Mouse (Mus musculus) megakaryocyte-erythroid progenitor cell, adult 5-6 weeks (primary cell): ENCODE data around the gene Kat5. TPM values are rescaled to one million over a fixed set of nuclear protein-coding genes. Genes with fewer than 3 reads are reported as not detected.

Experiments used
- ATAC-seq: replicated peaks from 2 replicates; pipeline ENCODE4 v1.8.0; 2016; ENCODE audit warnings: mild to moderate bottlenecking, inconsistent platforms; ENCODE audit not compliant: severe bottlenecking, poor library complexity, low FRiP score, low TSS enrichment
- total RNA-seq, 2 experiments: library from RNA; stranded (forward) in 1 of 2; stranded (reverse) in 1 of 2; fragments of 200-1000, 215-1000 nt in 1 of 2; fragments of >200 nt in 1 of 2; fragmentation: Nextera tagmentation in 1 of 2; gene quantifications; 2 replicates each; pipeline ENCODE4 v1.2.3; 2014 to 2017

Kat5 gene
- total RNA-seq, 2 experiments from 2014 or later, result 55.6 to 86.1 TPM

DNA sequence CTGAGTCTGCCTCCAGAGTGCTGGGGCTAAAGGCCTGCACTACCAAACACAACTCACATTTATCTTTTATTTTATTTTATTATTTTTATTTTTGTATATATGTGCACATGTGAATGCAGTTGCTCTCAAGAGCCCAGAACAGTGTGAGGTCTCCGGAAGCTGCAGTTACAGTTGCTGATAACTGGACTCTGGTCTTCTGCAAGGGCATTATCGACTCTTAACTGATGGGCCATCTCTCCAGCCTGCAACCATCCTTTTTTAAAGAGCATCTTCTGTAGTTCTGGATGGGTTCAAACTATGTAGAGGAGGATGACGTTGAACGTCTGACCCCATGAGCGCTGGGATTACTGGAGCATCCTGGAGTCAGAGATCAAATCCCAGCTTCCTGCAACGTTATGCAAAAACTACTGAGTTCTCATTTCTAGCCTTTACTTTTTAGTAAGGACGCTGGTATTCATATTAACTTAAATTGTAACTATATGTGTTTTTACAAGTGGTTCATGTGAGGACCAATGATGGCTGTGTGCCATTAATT, 26.1 kb upstream of the Kat5 start:
- ATAC-seq, result no peak

DNA sequence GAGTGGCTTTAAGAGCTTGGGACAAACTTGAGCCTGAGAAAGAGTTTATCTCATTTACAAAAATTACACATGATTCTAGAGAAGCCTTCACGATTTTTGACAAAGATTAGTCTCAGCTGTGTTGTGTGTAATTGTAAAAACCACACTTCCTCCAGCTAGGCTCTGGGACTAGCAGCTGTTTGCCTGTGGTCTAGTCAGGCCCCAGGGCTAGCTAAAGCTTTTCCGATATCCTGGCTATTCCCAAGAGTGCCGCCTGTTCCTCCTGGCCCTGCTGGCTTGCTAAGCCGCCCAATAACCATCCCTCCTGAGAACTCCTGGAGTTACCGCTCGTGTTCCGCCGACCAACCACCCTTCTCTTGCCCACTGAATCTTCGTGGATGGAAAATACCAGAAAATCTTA, 22.1 kb upstream of the Kat5 start:
- ATAC-seq, result no peak

DNA sequence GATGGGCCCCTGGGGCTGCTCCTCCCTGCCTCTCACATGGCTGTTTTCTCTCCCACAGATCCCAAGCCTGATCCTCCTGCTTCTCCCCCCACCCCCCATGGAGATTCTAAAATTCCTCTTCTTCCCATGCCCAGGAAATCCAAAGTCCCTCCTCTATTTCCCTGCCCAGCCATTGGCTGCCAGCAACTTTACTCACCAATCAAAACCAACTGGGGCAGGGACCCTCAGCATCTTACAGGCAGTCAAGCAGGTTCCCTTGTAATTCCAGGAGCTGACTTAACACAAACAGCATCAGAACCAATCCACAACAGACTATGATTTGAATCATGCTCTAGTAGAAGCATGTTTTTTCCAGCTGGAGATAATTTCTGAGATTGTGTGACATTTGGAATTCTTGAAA, 19.9 kb upstream of the Kat5 start:
- no peak for ATAC-seq

DNA sequence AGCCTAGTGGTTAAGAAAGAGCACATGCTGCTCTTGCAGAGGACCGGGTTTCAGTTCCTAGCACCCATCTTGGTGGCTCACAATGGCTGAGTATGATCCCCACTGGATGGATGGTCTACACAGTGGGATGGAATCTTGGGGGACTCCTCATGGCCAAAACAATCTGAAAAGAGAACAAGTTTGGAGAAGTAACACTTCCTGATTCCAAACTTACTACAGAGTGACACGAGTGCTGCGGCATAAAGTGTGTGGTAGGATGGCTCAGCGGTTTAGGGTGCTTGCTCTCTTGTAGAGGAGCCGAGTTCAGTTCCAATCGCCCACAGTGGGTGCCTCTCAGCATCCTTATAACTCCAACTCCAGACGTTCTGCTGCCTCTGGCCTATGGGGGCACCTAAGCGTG, 15.3 kb upstream of the Kat5 start:
- no peak for ATAC-seq

DNA sequence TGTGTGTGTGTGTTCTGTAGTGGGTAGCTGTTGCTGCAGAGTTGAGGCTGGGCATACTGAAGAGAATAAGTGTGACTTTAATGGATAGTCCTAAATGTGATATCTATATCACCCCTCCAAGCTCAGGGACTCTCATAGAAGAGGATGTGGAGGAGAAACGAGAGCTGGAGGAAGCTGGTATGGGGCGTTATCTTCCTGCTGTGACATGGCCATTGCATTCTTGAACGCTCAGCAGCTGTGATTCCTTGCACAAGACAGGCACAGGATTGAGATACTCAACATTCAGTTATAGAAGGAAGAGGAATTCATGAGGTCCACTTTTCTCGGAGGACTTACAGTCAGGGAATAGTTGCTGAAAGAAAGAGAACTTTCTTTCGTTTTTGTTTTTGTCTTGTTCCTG, 11.8 kb upstream of the Kat5 start:
- ATAC-seq, result no peak

DNA sequence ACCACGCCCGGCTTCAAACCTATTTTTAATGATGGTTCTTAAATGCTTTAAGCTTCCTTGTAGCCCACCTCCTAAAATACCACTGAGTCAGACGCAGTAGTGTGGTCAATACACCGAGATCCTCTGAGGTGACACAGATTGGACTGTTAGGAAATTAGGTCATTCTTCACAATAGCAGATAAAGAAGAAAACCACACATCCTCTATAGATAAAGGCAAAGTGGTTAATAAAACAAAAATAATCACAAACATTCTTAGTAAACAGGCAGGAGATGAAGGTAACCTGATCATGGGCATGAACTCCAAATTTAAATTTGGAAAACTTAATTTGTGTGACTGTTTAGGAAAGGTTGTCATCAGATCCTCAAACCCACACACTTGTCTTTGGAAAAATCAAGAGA, 10.0 kb upstream of the Kat5 start:
- ATAC-seq, result no peak

DNA sequence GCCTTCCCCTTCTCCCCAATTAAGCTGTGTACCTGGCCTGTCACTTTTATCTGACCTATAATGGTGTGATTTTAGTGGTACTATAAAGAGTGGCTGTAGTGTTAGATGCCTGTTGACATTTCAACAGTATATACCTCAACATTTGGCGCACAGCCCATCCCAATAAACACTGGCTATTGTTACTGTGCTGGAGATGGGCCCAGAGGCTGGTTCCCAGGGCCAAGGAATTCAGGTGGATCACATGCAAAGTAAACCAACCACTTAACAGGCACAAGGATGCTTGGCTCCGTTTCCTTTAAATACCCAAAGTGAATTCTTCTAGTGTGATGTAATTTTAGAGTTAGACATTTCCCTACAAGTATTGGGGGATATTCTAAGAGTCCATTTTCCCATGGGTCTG, 4.9 kb upstream of the Kat5 start:
- no peak for ATAC-seq

DNA sequence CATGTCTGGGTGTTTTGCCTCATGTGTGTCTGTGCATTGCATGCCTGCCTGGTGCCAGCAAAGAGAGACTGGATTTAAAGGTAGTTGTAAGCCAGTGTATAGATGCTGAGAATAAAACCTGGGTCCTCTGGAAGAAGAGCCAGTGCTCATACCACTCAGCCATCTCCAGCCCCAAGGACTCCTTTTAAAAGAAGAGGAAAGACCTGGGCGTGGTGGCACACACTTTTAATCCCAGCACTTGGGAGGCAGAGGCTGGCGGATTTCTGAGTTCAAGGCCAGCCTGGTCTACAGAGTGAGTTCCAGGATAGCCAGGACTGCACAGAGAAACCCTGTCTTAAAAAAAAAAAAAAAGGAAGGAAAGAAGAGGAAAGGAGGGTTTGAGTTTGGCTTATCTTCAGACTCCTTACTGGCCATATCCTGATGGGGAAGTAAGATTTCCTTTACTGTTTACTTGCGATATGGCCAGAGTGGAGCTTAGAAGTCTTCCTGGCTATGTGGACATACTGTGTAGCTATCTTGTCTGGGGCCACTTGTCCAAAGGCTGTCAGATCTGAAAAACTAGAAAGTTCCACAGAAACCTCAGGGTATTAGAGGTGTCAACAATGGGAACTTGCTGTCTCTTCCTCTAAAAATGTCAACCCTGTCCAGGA, 2.9 kb upstream of the Kat5 start:
- ATAC-seq, result no peak

DNA sequence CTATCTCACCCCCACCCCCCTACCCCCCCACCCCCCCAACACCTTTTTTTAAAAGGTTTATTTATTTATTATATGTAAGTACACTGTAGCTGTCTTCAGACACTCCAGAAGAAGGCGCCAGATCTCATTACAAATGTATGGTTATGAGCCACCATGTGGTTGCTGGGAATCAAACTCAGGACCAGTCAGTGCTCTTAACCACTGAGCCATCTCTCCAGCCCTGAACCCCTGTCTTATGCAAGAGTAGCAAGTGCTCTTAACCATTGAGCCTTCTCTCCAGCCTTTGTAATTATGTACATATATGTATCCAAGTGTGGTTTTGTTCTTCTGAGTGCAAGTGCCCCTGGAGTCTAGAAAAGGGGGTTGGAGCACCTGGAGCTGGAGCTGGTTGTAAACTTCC, 1.9 kb upstream of the Kat5 start:
- ATAC-seq, result no peak

DNA sequence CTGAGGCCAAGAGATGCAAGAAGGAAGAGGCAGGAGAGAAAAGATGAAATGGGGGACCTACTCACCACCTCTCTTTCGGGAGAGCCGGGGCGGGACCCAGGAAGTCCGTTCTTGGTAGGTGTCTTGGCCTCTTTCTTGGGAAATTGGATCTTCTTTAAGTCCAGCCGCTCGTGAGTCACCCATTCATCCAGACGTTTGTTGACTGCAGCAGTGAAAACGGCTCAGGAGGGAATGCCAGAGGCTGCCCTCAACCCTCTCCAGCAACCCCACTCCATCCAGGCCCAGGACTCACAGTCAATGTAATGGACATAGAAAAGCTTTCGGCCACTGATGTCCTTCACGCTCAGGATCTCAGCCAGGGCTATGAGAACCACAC, 878 bp downstream of the Kat5 start:
- ATAC-seq, result no peak

DNA sequence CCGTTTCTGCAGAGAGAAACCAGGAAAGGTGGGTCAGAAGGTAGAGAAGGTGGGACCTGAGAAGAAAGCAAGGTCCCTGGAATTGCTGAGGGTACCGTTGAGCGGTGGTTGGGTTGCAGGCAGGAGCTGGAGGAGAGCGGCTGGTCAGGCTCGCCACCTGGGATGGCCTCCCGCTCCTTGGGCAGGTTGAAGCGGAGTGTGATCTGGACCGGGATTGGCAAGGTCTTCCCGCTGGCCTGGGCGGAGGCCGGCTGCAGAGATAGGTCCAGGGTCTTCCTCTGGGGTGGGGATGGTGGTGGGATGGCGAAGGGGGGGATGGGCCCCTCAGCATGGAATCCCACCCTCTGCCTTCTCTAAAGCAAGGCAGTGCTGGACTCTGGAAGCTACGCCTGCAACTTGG, 1.3 kb downstream of the Kat5 start:
- ATAC-seq, result no peak

DNA sequence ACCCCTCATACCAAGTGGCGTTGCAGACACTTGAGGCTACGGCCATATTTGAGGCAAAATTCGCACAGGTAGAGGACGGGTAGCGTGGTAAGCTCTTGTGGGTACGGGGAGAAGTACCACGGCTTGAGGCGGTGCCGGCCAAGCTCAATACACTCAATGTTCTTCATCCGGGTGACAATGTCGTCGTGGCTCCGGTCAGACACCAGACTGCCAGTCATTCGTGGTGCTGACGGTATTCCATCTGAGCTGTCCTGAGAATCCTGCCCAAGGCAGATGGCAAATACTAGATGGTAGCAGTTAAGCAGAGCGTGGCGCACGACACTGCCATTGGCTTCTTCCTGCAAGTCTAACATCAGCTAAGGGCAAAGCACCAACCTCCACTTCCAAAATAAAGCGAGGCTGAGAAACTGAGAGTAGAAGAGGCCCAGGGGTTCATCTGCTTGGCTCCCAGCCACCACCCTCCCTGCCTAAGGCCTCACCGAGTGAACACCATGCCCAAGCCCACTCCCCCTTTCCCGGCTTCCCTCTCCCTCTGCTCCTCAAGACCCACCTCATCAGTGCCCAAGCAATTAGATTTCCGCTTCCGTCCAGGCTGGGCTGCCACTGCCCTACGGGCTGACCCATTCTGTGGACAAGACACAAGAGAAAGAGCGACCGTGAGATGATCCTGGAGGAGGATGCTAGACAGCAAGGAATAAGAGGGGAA, 2.2 kb downstream of the Kat5 start:
- no peak for ATAC-seq

DNA sequence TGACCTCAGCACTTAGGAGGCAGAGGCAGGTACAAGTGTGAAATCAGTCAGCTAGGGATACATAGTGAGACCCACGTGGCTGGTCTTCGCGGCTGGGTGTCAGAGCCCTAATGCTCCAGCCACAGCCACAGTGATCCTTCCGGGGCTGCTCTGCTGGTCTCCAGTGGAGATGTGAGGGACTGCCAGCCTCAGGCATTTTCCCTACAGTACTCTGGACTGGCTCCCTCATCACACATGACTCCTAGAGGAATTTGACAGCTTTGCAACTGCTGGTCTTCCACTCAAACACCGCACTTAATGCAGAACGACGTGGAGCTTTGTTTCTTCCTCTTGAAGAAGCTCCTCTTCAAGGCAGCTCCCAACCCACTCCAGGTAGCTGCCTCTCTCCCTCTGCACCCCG, 3.8 kb downstream of the Kat5 start:
- no peak for ATAC-seq

DNA sequence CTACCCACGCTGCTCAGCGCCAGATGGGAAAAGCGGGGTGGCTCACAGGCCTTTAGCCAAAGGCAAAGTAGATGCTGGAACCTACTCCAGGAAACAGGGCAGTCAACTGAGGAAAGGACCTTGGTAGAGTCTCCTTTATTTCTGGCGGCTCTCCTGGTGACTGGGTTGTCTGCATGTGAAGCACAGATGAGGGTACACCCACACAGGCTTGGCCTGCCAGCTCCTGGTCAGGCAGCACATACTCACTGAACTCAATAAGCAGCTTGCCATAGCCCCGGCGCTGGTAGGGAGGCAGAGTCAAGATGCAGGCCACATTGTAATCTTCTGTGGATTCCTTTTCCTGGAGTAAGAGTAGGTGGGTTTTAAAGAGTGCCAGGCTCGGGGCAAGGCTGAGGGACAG, 4.9 kb downstream of the Kat5 start:
- no peak for ATAC-seq

DNA sequence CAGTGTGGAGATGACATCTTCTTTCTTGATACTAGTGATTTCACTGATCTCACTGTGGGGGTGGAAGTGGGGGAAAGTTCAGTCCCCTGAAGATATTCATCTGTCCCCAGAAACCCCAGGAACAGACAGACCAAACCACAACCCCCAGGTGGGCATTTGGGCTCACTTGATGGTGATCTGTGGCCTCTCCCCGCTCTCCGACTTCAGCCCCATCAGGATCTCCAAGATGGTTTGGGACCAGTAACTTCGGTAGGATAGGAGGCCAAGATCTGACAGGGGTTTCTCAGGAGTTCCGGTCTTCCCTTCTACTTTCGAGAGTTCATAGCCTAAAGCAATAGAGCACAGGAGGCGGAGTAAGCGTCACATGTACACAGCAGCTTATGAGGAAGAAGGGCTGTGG, 6.4 kb downstream of the Kat5 start:
- ATAC-seq, result no peak

DNA sequence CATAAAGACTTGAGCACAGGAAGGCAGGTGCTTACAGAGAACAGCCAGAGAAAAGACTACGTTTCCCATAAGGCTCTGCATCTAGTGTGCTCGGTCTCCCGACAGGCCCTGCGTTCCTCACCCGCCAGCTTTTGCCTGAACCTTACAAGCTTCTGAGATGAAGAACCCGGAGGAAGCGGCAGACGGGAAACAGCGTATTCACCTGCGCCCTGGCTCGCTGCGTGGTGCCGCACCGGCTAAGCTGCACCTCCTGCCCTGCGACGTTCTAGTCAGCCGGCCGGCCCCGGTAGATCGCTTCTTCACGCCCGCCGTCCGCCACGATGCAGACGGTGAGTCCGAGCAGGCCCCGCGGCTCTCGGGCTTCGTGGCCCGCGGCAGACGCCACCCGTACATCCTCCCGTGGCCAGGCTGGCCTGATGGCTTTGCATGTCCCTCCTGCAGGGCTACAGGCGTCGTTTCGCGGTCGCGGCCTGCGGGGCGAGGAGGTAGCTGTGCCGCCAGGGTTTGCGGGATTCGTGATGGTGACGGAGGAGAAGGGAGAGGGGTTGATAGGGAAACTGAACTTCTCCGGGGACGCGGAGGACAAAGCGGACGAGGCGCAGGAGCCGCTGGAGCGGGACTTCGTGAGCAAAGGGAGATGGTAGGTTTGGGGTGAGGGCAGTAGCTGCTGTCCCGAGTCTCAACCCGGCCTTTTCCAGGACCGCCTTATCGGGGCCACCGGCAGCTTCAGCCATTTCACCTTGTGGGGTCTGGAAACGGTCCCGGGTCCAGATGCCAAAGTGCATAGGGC, 8.1 kb downstream of the Kat5 start, which contains the start of gene Rnaseh2c:
TSS of gene Rnaseh2c (plus strand) at position 122 of the 790 bp plus-strand sequence.
- peak; percentile 81 for ATAC-seq

DNA sequence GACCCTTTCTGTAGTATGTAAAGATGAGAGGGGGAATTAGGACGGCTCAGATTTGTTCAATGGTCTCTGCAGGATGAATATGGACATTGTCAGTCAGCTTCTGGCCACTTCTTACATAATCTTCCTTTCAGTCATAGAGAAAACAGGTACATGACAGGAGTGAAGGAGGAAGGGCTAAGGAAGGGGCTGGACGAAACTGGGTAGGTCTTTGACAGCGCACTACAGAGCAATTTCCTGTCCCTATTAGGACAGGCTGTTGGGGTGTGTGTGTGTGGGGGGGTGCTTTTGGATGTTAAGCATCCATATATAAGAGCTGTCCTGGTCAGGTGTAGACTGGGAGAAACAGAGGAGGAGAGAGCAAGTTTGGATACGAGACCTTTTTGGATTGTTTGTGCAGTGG, 10.8 kb downstream of the Kat5 start:
- ATAC-seq, result no peak

DNA sequence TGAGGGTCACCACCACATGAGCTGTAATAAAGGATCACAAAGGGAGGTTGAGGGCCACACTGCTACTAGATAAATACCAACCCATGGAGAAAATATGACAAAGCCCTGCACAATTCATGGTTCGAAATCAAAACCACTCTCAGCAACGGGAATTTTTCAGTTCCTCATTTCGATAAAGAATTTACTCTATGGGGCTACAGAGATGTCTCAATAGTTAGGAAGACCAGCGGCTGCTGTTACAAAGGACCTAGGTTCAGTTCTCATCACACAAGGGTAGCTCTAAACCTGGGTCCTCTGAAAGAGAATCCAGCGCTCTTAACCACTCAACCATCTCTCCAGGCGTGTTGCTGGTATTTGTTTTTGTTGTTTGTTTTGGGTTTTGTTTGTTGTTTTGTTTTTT, 18.1 kb downstream of the Kat5 start:
- ATAC-seq, result no peak

DNA sequence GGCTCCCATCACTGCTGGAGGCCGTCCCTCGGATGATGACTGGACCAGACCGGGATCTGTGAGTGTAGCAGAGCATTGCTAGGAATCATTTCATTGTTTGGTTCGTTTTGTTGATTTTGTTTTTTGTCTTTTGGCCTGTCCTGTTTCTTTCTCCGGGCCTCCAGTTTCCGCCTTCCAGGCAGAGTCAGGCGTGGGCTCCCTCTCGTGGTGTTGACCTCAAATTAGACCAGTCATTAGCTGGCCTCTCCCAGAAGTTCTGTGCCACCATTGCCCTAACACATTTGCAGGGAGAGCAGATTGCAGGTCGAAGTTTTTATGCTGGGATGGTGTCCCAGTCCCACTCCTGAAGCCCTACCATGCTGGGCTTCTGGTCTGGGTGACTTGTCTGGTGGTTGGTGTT, 20.9 kb downstream of the Kat5 start:
- no peak for ATAC-seq

DNA sequence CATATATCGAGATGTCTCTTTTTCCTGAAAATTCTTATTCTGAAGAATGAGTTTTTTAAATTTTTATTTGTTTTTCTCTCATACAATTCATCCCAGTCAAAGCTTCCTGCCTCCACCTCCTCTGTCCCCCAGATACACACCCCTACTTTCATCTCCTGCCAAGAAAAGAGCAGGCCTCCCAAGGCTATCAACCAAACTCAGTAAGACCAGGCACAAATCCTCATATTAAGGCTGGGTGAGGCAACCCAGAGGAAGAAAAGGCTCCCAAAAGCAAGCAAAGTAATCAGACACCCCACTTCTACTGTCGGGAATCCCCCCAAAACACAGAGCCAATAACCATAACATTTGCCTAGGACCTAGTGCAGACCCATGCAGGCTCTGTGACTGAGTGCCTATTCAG, 28.0 kb downstream of the Kat5 start:
- no peak for ATAC-seq

DNA sequence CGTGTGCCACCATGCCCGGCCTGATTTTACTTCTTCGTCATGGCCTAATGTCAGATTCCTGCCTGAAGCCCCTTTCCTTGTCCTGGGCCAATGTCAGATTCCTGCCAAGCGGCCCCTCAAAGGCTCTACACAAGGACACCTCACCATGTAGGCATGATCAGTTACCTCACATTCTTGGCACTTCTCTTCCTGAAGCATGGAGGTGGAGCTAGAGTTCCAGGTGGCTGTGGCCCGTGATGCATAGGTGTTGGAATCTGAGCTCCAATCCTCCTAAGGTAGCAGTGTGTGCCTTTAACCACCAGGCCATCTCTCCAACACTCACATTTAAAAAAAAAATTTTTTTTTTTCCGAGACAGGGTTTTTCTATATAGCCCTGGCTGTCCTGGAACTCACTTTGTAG, 29.3 kb downstream of the Kat5 start:
- no peak for ATAC-seq
